Mouse (Mus musculus): ENCODE measurements around the gene Cnih3.

Gene Cnih3

DNA sequence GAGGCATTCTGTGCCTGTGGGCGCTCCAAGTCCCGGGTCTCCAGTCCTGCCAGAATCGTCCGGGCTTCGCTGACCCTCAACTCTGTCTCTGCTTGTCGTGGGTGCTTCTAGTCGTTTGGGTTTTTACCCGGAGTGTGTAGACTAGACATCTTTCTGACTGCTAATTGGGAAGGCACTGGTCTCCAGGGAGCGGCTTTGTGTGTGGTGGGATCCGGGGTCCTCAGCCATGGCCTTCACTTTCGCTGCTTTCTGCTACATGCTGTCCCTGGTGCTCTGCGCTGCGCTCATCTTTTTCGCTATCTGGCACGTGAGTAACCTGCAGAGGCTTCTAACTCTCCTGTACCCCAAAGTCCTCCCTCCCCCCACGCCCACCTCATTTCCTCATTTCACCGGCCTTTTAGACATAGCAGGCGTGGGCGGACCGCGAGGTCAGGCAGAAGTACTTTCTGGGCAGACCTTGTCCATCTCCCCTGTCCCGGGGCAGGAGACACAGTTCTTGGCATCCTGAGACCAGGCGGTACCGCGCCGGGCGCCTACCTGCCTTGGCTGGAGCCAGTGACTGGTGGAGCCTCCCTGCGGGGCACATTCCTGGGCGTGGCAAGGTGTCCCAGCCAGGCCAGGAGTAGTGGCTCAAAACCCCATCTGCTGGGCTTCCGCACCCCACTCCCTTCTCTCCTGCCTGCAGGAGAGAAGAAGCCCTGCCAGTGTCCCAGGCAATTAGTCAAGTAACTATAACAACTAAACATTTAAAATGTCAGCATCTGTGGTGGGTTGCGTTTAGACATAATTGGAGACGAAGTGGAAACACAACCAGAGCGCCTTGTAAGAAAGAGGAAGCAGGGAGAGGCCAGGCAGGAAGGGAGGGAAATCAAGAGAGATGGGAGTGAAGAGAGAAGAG lies 1.0 kb downstream of the Cnih3 start:
- DNase-seq (ENCODE audit: low read depth, low spot score) = no peak

DNA sequence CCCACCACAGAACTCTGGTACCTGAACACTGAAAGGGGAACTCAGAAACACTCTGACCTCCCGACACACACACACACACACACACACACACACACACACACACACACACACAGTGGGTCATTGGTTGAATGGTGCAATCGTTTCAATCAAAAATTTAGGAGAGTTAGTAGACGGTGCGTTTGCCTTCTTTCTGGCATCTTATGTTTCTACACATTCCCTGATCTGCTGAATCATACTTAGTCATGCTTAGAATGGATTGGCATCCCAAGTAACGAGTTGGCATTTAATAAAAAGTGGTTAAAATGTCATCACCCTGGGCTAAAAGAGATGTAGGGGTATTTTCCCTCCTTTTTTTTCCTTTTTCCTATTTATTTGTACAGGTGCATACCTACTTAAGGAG lies 3.3 kb downstream of the Cnih3 start:
- no peak for DNase-seq (ENCODE audit: low read depth, low spot score)

DNA sequence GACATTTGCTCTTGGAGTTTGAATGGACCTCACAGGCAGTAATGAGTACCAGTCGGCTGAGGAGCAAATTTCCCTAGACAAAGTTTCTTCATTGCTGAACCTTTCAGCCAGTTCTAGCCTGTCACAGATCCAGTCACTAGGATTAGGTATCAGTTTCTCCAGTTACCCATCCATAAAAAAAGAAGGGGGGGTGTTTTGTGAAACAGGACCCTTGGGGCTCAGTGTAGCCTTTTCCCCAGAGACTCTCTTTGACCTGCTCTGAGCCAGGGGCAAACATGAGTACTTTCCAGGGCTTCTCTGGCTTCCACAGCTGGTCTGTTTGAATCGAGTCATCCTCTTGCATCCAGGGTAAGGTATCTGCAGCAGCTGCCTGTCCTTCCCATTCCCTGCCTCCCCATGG lies 5.4 kb downstream of the Cnih3 start:
- no peak for DNase-seq (ENCODE audit: low read depth, low spot score)

DNA sequence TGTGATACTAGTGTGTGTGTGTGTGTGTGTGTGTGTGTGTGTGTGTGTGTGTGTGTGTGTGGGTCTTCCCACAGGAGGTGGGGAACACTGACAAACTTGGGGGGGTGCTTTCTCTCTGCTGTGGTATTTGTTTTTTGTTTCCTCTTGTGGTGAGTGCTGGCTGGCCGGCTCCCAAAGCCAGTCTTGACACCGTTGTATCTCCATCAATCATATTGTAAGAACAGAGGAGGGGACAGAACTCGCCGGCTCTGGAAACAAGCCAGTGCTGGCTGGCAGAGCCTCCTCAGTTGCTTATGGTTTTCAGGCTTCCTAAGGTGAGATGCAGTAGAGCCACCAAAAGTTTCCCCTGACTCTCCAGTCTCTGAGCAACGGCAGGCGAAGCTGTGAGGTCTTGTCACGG lies 6.1 kb downstream of the Cnih3 start:
- DNase-seq (ENCODE audit: low read depth, low spot score) = no peak

DNA sequence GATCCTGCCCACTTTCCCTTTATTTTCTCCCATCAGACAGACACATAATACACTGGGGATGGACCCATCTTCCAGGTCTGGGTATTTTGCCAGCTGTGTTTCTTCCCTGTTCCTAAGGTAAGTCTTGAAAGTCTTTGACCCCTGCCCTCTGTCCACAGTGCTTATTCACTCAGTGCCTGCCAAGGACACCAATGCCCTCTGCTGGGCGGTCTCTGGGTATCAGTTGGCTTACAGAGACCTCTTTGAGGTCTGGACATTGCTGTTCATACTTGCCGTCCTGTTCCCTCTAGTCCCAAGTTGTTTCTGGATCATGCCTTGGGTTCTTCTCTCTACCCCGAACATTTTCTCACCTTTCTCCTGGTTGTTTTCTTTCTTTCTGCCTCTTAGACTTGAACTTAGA lies 8.3 kb downstream of the Cnih3 start:
- DNase-seq (ENCODE audit: low read depth, low spot score) = no peak

DNA sequence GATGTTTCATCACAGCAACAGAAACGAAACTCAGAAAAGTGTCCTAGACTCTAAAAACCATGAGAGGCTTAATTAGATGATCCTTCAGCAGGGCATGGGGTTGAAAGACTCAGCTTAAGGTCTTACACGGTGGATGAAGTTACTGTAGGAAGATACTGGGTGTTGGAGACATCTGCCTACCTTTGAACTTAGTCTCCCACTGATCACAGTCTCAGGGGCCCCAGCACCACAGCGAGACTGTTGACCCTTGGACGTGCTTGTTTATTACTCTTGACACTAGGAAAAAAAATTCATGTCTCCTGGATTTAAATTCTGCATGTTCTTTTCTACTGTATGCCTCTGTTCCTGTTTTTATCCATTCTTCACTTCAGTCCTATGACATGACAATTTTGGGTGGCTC lies 11.6 kb downstream of the Cnih3 start:
- DNase-seq (ENCODE audit: low read depth, low spot score) = no peak

DNA sequence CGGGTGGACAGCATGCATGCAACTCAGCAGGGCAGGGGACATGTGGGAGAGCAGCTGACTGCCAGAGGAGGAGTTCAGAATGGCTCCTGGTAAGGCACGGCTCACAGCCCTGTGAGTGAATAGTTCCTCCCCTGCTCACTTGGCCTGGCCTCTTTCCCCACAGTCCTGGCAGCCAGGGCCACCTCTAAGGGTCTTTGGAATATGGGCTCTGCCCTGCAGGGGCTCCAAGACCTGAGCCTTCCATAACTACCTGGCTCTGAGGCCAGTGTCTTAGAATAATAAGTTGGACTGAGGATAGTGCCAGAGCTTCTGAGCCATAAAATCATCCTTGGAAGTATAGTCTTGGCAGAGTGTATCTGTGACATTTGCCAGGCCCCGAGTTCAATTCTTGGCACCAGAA lies 12.9 kb downstream of the Cnih3 start:
- DNase-seq (ENCODE audit: low read depth, low spot score) = no peak

DNA sequence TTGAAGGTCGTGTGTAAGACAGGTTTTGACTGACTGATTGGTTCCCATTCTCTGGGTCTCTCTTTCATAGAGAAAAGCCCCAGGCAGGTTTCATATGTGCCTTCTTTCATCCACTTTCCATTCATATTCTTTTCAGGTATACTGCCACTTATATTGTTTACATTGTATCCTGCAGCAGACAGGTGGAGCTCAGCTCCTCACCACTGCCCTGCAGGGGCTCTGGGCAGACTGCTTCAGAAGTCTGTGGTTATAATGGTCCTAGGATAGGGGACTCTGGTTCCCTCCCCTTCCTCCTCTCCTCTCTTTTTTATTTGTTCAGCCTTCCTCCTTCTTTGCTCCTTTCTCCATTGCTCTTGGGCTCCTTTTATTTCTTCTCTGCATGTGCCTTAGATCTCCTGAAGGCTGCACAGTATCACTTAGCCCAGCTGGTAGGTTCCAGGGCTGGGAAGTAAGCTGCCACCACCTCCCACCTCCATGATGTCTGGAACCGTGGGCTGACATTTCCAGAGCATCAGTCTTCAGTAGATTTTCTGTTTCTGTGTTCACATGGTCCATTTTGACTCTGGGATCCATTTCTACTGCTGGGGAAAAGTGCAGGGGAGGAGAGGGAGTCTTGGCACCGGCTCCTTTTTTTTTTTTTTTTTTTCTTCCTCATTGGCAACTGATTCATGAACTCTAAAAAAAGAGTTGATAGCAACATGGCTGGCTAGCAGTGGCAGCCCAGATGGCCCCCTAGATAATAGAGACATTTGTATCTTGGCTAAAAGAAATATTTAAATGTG lies 16.6 kb downstream of the Cnih3 start:
- DNase-seq (ENCODE audit: low read depth, low spot score) = no peak

DNA sequence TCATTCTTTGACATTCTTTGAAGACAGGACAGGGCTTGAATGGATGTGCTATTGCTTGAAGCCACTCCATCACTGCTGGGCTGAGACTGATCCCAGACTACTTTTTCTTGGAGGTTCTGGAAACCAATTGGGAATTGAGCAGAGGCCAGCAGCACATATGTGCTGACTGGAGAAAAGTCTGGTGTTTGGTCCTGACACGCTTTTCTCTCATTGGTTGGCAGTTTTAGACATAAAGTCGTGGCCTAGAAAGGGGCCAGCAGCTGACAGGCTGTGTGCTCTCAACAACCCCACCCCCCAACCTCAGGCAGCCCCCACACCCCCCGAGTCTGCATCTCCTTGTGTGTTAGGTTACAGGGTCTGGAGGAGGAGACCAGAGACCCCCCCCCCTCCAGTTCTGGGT lies 17.9 kb downstream of the Cnih3 start:
- DNase-seq (ENCODE audit: low read depth, low spot score) = no peak

DNA sequence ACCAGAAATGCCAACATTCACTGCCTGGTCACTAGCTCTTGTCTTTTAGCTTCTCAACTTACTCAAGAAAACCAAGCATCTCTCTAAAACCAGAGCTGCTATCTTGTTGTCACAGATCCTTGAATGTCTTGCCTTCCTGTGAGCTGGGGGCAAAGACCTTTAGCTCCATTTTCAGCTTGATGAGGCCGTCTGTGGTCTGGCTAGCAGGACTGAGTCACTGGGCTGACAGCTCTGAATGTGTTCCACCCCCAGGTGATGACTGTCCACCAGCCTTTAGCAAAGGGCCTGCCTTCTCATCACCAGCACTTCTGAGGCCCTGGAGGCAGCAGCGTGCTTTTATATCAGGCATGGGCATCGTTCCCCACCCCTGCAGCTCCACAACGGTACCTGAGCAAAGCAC lies 18.8 kb downstream of the Cnih3 start:
- no peak for DNase-seq (ENCODE audit: low read depth, low spot score)

DNA sequence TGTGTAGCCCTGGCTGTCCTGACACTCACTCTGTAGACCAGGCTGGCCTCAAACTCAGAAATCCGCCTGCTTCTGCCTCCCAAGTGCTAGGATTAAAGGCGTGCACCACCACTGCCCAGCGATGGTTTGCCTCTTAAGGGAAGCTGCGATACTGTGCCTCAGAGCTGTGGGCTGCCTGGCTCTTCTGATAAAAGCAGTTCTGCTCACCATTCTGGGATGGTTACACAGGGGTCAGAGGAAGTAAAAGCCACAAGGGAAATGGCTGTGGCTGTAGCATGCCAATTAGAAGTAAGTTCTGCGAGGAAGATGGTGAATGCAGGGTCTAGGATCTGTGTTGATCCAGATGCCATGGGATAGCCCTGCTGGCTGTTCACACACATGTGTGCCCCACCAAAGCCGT lies 19.9 kb downstream of the Cnih3 start:
- DNase-seq (ENCODE audit: low read depth, low spot score) = no peak

DNA sequence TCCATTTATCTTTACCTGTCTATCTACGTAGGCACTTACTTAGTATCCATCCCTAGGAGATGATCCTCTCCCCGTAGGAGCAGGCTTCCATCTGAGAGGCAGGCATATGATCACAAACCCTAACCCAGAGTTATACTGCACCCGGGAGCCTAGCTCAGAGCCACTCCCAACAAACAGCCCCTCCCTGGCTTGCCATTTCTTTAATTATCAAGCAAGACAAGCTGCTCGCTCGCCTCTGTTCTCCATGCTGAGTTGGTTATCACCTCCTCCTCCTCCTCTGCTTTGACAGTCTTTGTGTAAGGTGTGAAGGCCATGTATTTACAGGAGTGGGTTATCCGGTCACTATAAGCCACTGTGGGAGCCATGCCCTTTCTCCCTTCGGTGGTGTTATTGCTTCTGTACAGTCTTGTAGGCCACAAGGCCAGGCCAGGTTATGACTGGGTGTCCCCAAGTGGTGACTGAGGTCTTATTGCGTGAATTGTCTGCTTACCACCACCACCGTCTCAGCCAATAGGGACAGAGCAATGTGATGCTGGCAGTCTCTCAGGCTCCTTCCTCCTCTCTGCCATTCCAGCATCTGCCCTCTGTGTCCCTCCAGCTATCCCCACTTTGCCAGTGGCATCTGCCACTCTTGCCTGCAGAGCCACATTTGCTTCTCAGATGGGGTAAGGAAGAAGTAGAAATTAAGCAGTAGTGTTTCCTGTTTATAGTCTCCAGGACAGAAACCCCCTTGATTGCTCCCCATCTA lies 22.4 kb downstream of the Cnih3 start:
- DNase-seq (ENCODE audit: low read depth, low spot score) = no peak

DNA sequence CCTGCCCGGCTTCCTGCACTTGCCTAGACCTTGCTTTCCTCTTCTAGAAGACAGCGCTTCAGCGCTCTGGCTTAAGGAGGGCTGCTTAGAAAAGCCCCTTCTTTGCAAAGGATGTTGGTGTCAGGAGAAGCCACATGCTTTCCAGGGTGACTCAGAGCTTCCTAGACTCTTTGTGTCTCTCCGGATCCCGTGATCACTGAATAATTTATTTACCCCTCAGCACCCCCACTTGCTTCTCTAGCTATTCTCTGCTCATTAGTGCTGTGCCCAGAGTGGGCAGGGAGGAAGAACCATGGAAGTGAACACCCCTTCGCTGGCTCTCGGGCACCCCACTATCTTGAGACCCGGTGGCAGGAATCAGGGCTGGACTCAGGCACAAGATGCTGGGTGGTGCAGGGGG lies 24.0 kb downstream of the Cnih3 start:
- no peak for DNase-seq (ENCODE audit: low read depth, low spot score)

DNA sequence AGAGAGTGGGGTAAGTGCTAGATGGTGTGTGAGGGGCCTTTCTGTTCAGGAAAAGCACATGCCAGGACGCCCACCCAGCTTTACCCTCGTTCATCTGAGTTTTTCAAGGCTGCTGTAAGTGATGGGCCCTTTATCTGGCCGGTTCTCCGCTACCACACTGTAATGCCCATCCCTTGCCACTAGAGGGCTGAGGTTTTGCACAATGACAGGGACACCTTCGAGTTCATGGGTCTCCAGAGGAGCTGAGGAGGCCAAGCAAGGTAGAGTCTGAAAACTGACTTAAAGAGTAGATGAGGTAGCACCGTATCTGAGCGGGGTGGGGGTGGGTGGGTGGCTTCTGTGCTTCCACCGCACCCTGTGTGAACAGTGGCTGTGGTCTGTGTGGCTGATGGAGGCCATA lies 27.2 kb downstream of the Cnih3 start:
- peak; percentile 39 for DNase-seq (ENCODE audit: low read depth, low spot score)

DNA sequence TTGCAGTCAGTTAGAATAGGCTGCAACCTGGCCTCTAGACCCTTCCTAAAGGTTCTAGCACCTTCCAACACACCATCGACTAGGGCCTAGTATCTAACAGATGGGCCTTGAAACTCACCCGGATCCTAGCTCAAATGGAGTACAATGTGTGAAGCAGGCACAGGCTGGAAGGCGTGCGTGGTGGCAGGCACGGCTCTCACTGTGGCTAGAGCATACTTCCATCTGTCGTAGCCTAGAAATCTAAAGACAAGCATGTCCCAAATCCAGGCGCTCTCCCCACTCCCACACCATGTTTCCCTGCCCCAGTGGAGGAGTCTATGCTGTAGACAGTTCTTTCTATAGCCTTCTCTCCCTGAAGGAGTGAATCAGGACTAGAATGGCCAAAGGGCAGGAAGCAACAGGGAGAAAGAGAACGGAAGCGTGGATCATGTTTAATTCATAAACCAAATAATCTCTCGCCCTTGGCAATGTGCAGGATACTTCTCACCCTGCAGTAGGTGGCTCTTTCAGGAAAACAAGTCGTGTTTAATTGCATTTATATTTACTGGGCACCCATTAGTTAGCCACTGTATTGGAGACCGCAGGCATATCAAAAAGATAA lies 29.1 kb downstream of the Cnih3 start:
- no peak for DNase-seq (ENCODE audit: low read depth, low spot score)

DNA sequence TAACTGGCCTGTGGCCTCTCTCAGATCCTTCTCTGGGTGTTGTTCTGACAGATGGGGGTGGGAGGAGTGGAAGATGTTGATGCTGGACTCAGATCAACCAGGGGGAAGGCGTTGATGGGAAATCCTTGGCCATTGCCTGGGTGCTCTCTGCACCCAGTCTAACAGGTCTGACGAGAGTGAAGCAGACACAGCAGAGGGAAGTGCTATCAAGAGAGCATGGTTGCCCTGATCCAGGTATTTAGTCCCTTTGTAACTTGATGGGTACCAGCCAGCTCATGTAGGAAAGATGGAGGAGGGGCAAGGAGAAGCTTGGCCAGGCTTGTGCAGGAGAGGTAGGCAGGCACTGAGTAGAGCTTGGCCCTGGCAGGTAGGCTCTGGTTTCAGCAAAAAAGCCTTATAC lies 36.8 kb downstream of the Cnih3 start:
- no peak for DNase-seq (ENCODE audit: low read depth, low spot score)

DNA sequence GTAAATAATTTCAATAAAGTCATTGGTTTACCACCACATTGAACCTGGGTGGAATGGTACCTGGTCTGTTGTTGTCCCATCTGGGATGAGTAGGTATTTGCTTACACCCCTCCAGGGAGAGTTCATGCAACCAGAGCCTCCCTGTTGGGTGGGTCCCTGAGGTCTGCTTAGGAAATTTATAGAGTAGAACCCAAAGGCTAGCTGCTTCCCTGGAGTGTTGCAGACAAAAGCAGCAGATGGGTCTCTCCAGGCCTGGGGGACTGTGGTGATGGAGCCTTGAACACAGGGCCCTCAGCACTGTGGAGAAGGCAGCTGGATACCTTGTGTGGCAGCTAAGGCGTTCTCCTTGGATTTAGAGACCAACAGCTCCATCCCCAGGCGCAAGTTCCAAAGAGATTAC lies 40.1 kb downstream of the Cnih3 start:
- no peak for DNase-seq (ENCODE audit: low read depth, low spot score)

DNA sequence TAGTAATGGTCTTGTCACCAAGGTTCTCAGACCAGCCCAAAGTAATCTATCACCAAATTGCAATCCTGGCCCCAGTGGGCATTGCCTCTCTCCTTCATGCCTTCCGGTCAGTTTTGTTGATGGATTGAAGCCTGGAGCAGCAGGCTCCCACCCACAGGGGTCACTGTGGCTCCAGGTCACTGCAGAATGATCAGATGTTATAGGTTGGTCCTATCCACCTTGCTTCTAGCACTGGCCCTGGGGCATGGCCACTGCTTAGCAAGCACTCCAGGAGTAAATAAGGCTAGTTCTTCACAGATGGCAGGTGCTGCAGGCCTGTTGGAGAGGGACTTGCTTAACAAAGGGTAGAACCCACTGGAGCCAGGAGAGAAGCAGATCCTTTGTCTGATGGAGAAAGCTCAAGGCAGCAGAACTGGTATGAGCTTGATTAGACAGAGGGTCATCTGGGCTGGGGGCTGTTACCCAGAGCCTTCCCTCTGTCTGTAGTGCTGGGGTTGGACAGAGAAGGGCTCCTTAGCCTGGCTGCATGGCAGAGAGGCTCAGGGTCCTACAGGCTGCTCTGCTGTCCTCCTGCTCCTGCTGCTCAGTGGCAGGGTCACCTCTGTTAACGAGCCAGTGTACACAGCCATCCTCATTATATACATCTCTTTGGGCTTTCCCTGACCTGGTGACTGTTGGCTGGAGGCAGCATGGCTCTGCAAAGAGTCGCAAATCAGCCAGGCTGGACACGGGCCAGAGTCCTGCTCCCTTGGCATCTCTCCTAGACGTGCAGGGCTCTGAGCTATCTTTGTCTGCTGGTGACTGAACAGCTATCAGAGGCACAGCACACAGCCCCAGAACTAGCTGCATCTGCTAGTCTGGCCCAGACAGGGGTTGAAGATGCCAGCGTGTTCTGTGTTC lies 41.1 kb downstream of the Cnih3 start:
- DNase-seq (ENCODE audit: low read depth, low spot score) = peak; percentile 27

DNA sequence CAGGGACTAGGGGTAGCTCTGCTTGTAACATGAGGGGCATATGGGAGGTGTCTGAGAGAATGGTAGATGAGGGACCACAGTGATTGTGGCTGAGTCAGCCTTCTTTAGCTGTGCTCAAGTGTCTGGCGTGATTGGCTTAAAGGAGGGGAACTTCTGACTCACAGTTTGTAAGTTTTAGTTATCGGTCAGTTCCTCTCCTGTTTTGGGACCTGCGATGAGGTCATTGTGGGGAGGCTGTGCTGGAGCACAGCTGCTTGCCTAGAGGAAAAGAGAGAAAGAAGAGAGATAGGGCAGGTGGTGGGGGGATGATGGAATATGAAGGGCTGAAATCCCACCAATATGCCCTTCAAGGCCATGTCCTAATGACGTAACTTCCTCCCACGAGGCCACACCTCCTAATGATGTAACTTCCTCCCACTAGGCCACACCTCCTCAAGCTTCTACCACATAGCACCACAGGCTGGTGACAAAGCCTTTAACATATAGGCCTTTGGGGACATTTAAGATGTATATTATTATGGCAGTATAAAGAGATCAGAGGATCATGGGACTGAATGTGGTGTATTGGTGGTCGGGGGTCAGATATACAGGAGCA lies 42.9 kb downstream of the Cnih3 start:
- no peak for DNase-seq (ENCODE audit: low read depth, low spot score)

DNA sequence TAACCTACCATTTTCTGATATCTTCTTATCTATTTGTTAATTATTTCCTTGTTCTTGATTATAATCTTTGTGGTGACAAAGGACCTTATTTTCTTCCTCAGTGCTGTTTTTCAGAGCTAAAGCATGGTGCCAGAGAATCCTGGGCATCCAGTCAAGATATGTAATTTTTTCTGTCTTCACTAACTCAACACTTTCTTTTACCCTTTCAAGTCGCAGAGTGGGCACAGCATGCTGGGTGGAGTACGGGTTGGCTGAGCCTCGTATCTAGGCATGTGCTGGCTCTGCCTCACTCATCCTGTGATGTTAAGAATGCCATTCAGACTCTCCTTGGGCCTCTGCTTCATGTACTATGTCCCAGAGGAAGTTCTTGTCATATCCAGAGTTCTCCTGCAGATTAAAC lies 46.8 kb downstream of the Cnih3 start:
- no peak for DNase-seq (ENCODE audit: low read depth, low spot score)

DNA sequence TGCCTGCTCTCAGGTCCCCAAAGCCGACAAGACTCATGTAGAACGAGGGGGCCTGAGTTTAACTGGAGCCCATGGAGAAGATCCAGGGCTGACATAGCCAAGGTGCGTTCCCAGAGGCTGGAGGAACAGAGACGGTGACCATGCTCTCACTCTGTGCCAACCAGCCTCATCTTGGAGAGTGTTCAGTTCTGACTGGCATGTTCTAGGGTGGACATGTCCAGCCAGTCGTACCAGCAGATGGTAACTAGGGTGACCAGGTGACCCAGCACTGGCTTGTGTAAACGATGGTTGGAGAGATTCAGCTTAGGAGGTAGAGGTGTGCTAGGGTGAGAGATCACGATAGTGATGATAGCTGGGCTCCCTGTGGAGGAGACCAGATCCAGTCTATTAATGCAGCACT lies 50.6 kb downstream of the Cnih3 start:
- no peak for DNase-seq (ENCODE audit: low read depth, low spot score)
